Mouse (Mus musculus) heart, adult 2 months (tissue): ENCODE results near the gene Unc13c. TPM values are rescaled to one million over a fixed set of nuclear protein-coding genes. Genes with fewer than 3 reads are reported as not detected.

Source experiments
- DNase-seq, 2 experiments: peaks; one replicate each; pipeline ENCODE4 v3.0.0; 2021
- H3K27ac ChIP-seq: fragments of 200-600 bp; 2 replicates; pipeline ENCODE4 v1.8.1; 2022
- H3K27me3 ChIP-seq: fragments of 200-500 bp; 2 replicates; pipeline ENCODE4 v1.6.1; 2012; ENCODE audit warnings: mild to moderate bottlenecking, low read length, inconsistent platforms, mixed read lengths; ENCODE audit not compliant: control insufficient read depth, insufficient read depth
- H3K36me3 ChIP-seq: fragments of 200-500 bp; 2 replicates; pipeline ENCODE4 v1.6.1; 2012; ENCODE audit warnings: low read length, inconsistent platforms; ENCODE audit not compliant: control insufficient read depth, insufficient read depth
- H3K4me1 ChIP-seq: fragments of 200-500 bp; 2 replicates; pipeline ENCODE4 v1.6.1; 2011; ENCODE audit warnings: low read length; ENCODE audit not compliant: control insufficient read depth, insufficient read depth
- H3K4me3 ChIP-seq: fragments of 200-600 bp; 2 replicates; pipeline ENCODE4 v1.8.1; 2022
- H3K79me2 ChIP-seq: fragments of 200-500 bp; replicated peaks from 2 replicates; pipeline ENCODE4 v1.6.1; 2012; ENCODE audit warnings: mild to moderate bottlenecking, inconsistent platforms, low read length, moderate library complexity, mixed read lengths; ENCODE audit not compliant: control insufficient read depth, insufficient read depth
- H3K9ac ChIP-seq: fragments of 200-500 bp; 2 replicates; pipeline ENCODE4 v1.6.1; 2012; ENCODE audit warnings: low read depth, mild to moderate bottlenecking, control low read depth, inconsistent platforms, low read length, mixed read lengths
- CTCF ChIP-seq: fragments of 200-600 bp; IDR thresholded peaks from 2 replicates; pipeline ENCODE4 v1.8.1; 2022; ENCODE audit warnings: antibody characterized with exemption, mild to moderate bottlenecking, moderate library complexity
- EP300 ChIP-seq: fragments of 200-500 bp; IDR thresholded peaks from 2 replicates; pipeline ENCODE4 v1.6.1; 2011; ENCODE audit warnings: low read depth, low read length, control low read depth; ENCODE audit not compliant: insufficient read depth
- POLR2A ChIP-seq: fragments of 200-500 bp; IDR thresholded peaks from 2 replicates; pipeline ENCODE4 v1.6.1; 2011; ENCODE audit warnings: mild to moderate bottlenecking, low read depth, low read length, control low read depth; ENCODE audit not compliant: insufficient read depth
- WGBS: fragments of 180-500 bp; shearing (Covaris S2); methylation state at CpG from one replicate; pipeline ENCODE4 v1.1.7; 2018; 5-methylcytosine and 5-hydroxymethylcytosine counted together
- intact Hi-C: fragments of 180-260 bp; cut with DNase I; formaldehyde crosslinking; loops from one replicate; pipeline ENCODE4 v1.15.1; 2025
- polyA plus RNA-seq: library from polyadenylated mRNA; depleted of rRNA; stranded (reverse); fragments of >200 nt; gene quantifications from 2 replicates; pipeline ENCODE4 v1.2.3, GENCODE M21; 2012; rRNA removed
- total RNA-seq, 2 experiments: library from RNA; stranded (reverse); gene quantifications; 2 replicates each; pipeline ENCODE4 v1.2.3; 2021

The Unc13c gene
- total and polyA plus RNA-seq, 3 experiments = 0.02 to 0.23 (median 0.18) TPM

- H3K27ac ChIP-seq = no peak overlapping the region
- DNase-seq = peak; percentile 4 to 55
- no peaks in the 10 kb centered on the region for H3K4me1 ChIP-seq
- H3K79me2 ChIP-seq = no peaks in the 10 kb centered on the region
- H3K9ac ChIP-seq = no peak overlapping the region
- TF ChIP-seq EP300 = no peak
- peak; percentile 72 for TF ChIP-seq CTCF
- H3K36me3 ChIP-seq = no peaks in the 10 kb centered on the region
- no peaks in the 10 kb centered on the region for H3K27me3 ChIP-seq
- 27% methylated on average over 2 of the region's 2 CpGs for WGBS
- intact Hi-C loops = loop anchor here (2.0 kb wide), 1 partner anchor 425 kb away; no protein-coding TSS in a partner anchor
- H3K4me3 ChIP-seq = no peak overlapping the region
Observed at GRCm38 (mm10) chr9:73557805-73558204, 411.0 kb downstream of the Unc13c start.

- Histone ChIP-seq H3K9ac (no peak overlapping the region), H3K4me1 (no peaks in the 10 kb centered on the region), H3K79me2 (no peaks in the 10 kb centered on the region), H3K36me3 (no peaks in the 10 kb centered on the region), H3K4me3 (no peak overlapping the region), H3K27ac (no peak overlapping the region), H3K27me3 (no peaks in the 10 kb centered on the region)
- DNase-seq = peak; percentile 28 to 39
- WGBS = 68% methylated on average over 6 of the region's 6 CpGs
- intact Hi-C loops = no loop called here
- TF ChIP-seq CTCF (no peak), POLR2A (no peak), EP300 (no peak)
Observed at GRCm38 (mm10) chr9:73555354-73555753, 413.4 kb downstream of the Unc13c start.

DNA sequence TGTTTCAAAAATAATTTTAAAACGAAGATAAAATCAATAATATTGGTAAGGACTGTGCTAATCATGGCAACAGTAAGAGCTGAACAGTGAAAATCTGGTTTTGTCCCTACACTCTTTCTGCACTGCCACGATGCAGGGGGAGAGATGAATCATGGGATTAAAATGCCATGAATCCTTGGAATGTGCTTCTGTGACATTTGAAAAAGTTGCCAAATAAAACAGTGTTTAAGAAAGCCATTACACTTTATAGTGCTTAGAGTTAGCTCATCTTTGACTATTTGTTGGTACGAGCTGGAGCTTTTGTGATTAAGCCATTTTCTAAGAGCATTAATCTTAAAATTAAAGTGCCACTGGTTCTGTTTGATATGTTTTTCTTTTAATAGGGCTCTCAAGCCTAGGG, 496.2 kb downstream of the Unc13c start:
- no peak for DNase-seq
- Histone ChIP-seq H3K79me2 (no peaks in the 10 kb centered on the region), H3K27me3 (no peaks in the 10 kb centered on the region), H3K36me3 (no peaks in the 10 kb centered on the region), H3K4me3 (no peak overlapping the region), H3K9ac (no peak overlapping the region), H3K27ac (no peak overlapping the region), H3K4me1 (no peaks in the 10 kb centered on the region)
- intact Hi-C loops = no loop called here
- TF ChIP-seq EP300 (no peak), POLR2A (no peak), CTCF (no peak)
- WGBS = 30% methylated on average over 3 of the region's 3 CpGs

DNA sequence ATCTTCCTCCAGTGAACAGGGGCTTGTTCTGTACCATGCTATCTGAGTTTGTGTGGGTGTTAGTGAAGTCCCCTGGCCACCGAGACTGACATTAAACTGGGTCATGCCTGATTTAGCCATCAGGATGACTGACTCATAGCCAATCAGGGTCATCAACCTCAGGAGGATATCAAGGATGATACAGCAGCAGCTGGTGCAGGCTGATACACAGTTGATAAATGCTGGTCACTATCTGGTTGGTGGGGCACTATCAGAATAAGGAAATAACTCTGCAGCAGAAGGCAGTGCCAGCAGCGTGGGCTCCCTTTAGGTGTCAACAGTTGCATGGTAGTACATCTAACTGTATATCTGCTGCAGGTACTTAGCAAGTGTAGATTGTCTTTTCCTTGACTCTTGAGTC, 506.7 kb downstream of the Unc13c start:
- intact Hi-C loops = no loop called here
- no peak for TF ChIP-seq EP300
- no peak for TF ChIP-seq POLR2A
- no peak for TF ChIP-seq CTCF
- H3K9ac ChIP-seq = no peak overlapping the region
- 42% methylated on average over 2 of the region's 2 CpGs for WGBS
- H3K27me3 ChIP-seq = no peaks in the 10 kb centered on the region
- H3K79me2 ChIP-seq = no peaks in the 10 kb centered on the region
- no peak overlapping the region for H3K4me3 ChIP-seq
- H3K36me3 ChIP-seq = no peaks in the 10 kb centered on the region
- DNase-seq = no peak
- no peak overlapping the region for H3K27ac ChIP-seq
- no peaks in the 10 kb centered on the region for H3K4me1 ChIP-seq

DNA sequence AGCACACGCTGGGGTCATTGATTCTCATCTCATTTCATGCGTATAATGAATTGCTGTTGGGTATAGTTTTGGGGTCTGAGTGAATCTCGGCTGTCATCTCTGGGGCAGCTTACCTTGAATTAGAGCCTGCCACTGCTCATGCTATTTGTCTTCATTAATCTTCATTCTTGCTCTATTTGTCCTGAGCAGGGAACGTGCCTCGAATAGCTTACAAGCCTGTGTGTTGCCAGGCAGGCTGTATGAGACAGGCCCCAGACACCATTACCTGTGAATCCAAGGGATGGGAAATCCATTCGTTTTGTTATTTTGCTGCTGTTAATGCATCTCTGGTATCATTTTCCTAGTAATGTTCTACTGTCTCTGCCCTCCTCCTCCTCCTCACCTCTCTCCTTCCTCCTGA, 518.8 kb downstream of the Unc13c start:
- Histone ChIP-seq H3K9ac (no peak overlapping the region), H3K27ac (no peak overlapping the region), H3K27me3 (no peaks in the 10 kb centered on the region), H3K4me3 (no peak overlapping the region), H3K36me3 (no peaks in the 10 kb centered on the region), H3K4me1 (no peaks in the 10 kb centered on the region), H3K79me2 (no peaks in the 10 kb centered on the region)
- no peak for DNase-seq
- 87% methylated on average over 6 of the region's 6 CpGs for WGBS
- TF ChIP-seq EP300 (no peak), CTCF (no peak), POLR2A (no peak)
- intact Hi-C loops = no loop called here

GRCm38 (mm10) chr9:73449216-73449615, 519.5 kb downstream of the Unc13c start:
- no peaks in the 10 kb centered on the region for H3K4me1 ChIP-seq
- TF ChIP-seq CTCF = no peak
- TF ChIP-seq POLR2A = no peak
- no peak for TF ChIP-seq EP300
- H3K9ac ChIP-seq = no peak overlapping the region
- no peaks in the 10 kb centered on the region for H3K79me2 ChIP-seq
- no peaks in the 10 kb centered on the region for H3K36me3 ChIP-seq
- DNase-seq = no peak
- no peaks in the 10 kb centered on the region for H3K27me3 ChIP-seq
- no peak overlapping the region for H3K27ac ChIP-seq
- intact Hi-C loops = no loop called here
- no peak overlapping the region for H3K4me3 ChIP-seq

GRCm38 (mm10) chr9:73431925-73432324, 536.8 kb downstream of the Unc13c start:
- Histone ChIP-seq H3K27me3 (no peaks in the 10 kb centered on the region), H3K9ac (no peak overlapping the region), H3K4me3 (no peak overlapping the region), H3K79me2 (no peaks in the 10 kb centered on the region), H3K4me1 (no peaks in the 10 kb centered on the region), H3K27ac (no peak overlapping the region), H3K36me3 (no peaks in the 10 kb centered on the region)
- no peak for DNase-seq
- 91% methylated on average over 2 of the region's 2 CpGs for WGBS
- intact Hi-C loops = no loop called here
- TF ChIP-seq POLR2A = no peak
- TF ChIP-seq EP300 = no peak
- TF ChIP-seq CTCF = no peak

Other genes with a start within 250 kb of the Unc13c start
- gene Wdr72, start 141.4 kb upstream of the Unc13c start, total RNA-seq = under 1 TPM; 0.23 to 0.25 TPM
- 0.03 and 0.18 TPM in 2 replicates for gene Wdr72, start 141.4 kb upstream of the Unc13c start, polyA plus RNA-seq